Mouse (Mus musculus): ENCODE data around the gene Pla1a.

DNA sequence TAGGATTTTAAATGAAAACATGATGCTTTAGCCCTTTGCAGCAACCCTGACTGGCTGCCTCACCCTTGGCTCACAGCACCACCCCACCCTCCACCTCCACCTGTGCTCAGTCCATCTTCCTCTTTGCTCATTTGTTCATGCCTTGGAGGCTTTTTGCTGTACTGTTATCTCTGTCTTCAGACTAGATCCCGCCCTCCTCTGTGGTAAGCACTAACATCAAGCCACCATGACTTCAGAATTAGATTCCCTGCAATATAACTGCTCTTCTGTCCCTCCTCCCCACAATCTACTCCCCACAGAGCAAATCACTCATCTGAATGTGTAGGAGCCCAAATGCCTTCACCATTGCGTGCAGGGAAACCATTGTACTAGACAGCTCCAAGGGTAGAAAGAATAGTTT is 49.3 kb downstream of the Pla1a start:
- TF ChIP-seq POLR2A (IDR thresholded peaks at IDR 0.05; ENCODE audit: control insufficient read depth, low read depth, low read length), result no peak
- TF ChIP-seq CTCF (IDR thresholded peaks at IDR 0.05; ENCODE audit: control insufficient read depth, insufficient read depth, insufficient replicate concordance, low read depth, low read length), result no peak
